Mouse (Mus musculus): Measurements from ENCODE around the gene Aqr. TPM values are rescaled to one million over a fixed set of nuclear protein-coding genes. Genes with fewer than 3 reads are reported as not detected.

The Aqr gene
- polyA plus RNA-seq, 1 experiment from 2014 or later = 54.9 TPM

DNA sequence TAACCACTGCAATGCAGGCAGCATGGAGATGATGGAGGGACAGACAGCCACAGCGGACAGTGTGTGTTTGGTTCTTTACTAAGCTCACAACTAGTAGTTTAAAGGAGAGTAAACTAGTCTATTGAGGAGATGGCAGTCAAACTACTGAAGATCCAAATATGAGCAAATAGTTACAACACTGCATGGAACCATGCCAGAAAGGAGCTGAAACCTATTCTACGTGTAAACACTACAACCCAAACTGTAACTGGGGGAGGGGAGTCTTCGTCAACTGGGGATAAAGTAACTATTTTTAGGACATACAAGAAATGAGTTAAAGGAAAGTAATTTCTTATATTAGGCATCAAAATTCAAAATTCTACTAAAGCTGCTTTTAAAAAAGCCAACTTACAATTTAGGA is 84.4 kb downstream of the Aqr start:
- WGBS = 95% methylated on average over 3 of the region's 3 CpGs
- ATAC-seq (ENCODE audit: insufficient number of reproducible peaks, insufficient read depth, low FRiP score, low TSS enrichment, low read depth) = no peak

DNA sequence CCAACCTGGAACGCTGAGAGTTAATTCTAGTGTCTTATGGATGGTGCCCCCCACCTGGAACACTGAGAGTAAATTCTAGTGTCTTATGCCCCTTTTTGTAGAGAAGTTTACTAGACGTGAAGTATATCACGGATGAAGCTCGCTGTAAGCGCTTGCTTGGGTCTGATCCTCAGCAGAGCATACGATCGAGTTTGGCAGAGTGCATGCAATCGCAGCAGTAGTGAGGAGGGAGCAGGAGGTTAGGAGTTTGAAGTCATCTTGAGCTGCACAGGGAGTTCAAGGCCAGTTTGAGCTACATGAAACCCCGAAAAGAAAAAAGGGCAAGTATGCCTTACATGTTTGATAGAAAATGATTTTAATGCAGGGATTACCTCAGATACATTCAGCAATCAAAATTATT is 86.0 kb downstream of the Aqr start:
- no peak overlapping the region for H3K27ac ChIP-seq
- H3K27me3 ChIP-seq = no peaks in the 10 kb centered on the region
- H3K4me2 ChIP-seq = no peak overlapping the region
- H3K9me3 ChIP-seq = no peaks in the 10 kb centered on the region
- peaks cover 64% of the 10 kb centered on the region for H3K36me3 ChIP-seq
- WGBS = 93% methylated on average over 9 of the region's 9 CpGs
- H3K9ac ChIP-seq (replicated peaks) = no peak overlapping the region
- H3K4me3 ChIP-seq (replicated peaks) = no peak overlapping the region
- no peak for ATAC-seq (ENCODE audit: insufficient number of reproducible peaks, insufficient read depth, low FRiP score, low TSS enrichment, low read depth)
- no peaks in the 10 kb centered on the region; the same call in 1 of the 2 replicates for H3K4me1 ChIP-seq (replicated peaks)

More for the DNA sequence above, 84.4 kb downstream of the Aqr start:
- H3K4me3 ChIP-seq (replicated peaks) = no peak overlapping the region
- H3K9ac ChIP-seq (replicated peaks) = no peak overlapping the region
- no peaks in the 10 kb centered on the region; the same call in 1 of the 2 replicates for H3K4me1 ChIP-seq (replicated peaks)
- H3K9me3 ChIP-seq = no peaks in the 10 kb centered on the region
- H3K27ac ChIP-seq = no peak overlapping the region
- no peaks in the 10 kb centered on the region for H3K27me3 ChIP-seq
- peaks cover 78% of the 10 kb centered on the region for H3K36me3 ChIP-seq
- H3K4me2 ChIP-seq = no peak overlapping the region

- 94% methylated on average over 3 of the region's 3 CpGs for WGBS
- peaks cover 54% of the 10 kb centered on the region for H3K36me3 ChIP-seq
These were observed 87.0 kb downstream of the Aqr start for GRCm38 (mm10) chr2:114099816-114100215.

DNA sequence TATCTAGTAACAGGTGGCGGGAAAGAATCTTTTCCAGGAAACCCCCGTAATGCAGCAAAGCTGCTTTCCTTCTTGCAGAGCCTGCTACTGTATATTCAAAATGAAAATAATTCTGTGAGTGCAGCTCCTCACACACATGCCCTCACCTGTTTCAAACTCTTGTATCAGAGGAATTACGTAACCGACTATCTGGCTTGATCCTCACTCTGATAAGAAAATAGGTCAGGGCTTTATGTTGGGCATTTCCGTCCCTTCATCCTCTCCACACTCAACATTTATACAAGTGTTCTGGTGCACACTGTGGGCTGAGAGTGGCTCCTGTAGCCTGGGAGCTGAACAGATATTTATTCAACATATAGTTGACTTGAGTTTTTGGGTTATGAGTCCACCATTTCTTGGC is 87.7 kb downstream of the Aqr start:
- ATAC-seq (ENCODE audit: insufficient number of reproducible peaks, insufficient read depth, low FRiP score, low TSS enrichment, low read depth) = no peak
- Histone ChIP-seq H3K4me3 (replicated peaks) (no peak overlapping the region), H3K4me2 (no peak overlapping the region), H3K36me3 (peaks cover 47% of the 10 kb centered on the region), H3K27me3 (no peaks in the 10 kb centered on the region), H3K9ac (replicated peaks) (no peak overlapping the region), H3K27ac (no peak overlapping the region), H3K4me1 (replicated peaks) (no peaks in the 10 kb centered on the region; the same call in 1 of the 2 replicates), H3K9me3 (no peaks in the 10 kb centered on the region)
- 91% methylated on average over 5 of the region's 5 CpGs for WGBS

More at GRCm38 (mm10) chr2:114099816-114100215, 87.0 kb downstream of the Aqr start:
- H3K4me1 ChIP-seq (replicated peaks) = no peaks in the 10 kb centered on the region; the same call in 1 of the 2 replicates
- ATAC-seq (ENCODE audit: insufficient number of reproducible peaks, insufficient read depth, low FRiP score, low TSS enrichment, low read depth) = no peak
- H3K27me3 ChIP-seq = no peaks in the 10 kb centered on the region
- no peaks in the 10 kb centered on the region for H3K9me3 ChIP-seq
- no peak overlapping the region for H3K9ac ChIP-seq (replicated peaks)
- no peak overlapping the region for H3K27ac ChIP-seq
- H3K4me3 ChIP-seq (replicated peaks) = no peak overlapping the region
- H3K4me2 ChIP-seq = no peak overlapping the region

GRCm38 (mm10) chr2:114097627-114098026 is 89.2 kb downstream of the Aqr start:
- H3K27me3 ChIP-seq = no peaks in the 10 kb centered on the region
- ATAC-seq (ENCODE audit: insufficient number of reproducible peaks, insufficient read depth, low FRiP score, low TSS enrichment, low read depth) = no peak
- H3K4me1 ChIP-seq (replicated peaks) = no peaks in the 10 kb centered on the region; the same call in 1 of the 2 replicates
- H3K27ac ChIP-seq = no peak overlapping the region
- peaks cover 35% of the 10 kb centered on the region for H3K36me3 ChIP-seq
- no peaks in the 10 kb centered on the region for H3K9me3 ChIP-seq
- H3K9ac ChIP-seq (replicated peaks) = no peak overlapping the region
- no peak overlapping the region for H3K4me3 ChIP-seq (replicated peaks)
- no peak overlapping the region for H3K4me2 ChIP-seq
- WGBS = 90% methylated on average over 4 of the region's 4 CpGs

GRCm38 (mm10) chr2:114096570-114096969 is 90.3 kb downstream of the Aqr start:
- WGBS = 92% methylated on average over 1 of the region's 1 CpGs
- Histone ChIP-seq H3K27me3 (no peaks in the 10 kb centered on the region), H3K4me1 (replicated peaks) (no peaks in the 10 kb centered on the region; the same call in 1 of the 2 replicates), H3K27ac (no peak overlapping the region), H3K4me3 (replicated peaks) (no peak overlapping the region), H3K9ac (replicated peaks) (no peak overlapping the region), H3K36me3 (peaks cover 26% of the 10 kb centered on the region), H3K9me3 (no peaks in the 10 kb centered on the region), H3K4me2 (no peak overlapping the region)
- ATAC-seq (ENCODE audit: insufficient number of reproducible peaks, insufficient read depth, low FRiP score, low TSS enrichment, low read depth) = no peak

- Histone ChIP-seq H3K9me3 (no peaks in the 10 kb centered on the region), H3K36me3 (peaks cover 15% of the 10 kb centered on the region), H3K27ac (no peak overlapping the region), H3K27me3 (no peaks in the 10 kb centered on the region), H3K4me2 (no peak overlapping the region), H3K9ac (replicated peaks) (no peak overlapping the region), H3K4me1 (replicated peaks) (no peaks in the 10 kb centered on the region; the same call in 1 of the 2 replicates), H3K4me3 (replicated peaks) (no peak overlapping the region)
- ATAC-seq (ENCODE audit: insufficient number of reproducible peaks, insufficient read depth, low FRiP score, low TSS enrichment, low read depth) = no peak
- 89% methylated on average over 5 of the region's 5 CpGs for WGBS
These were observed 91.5 kb downstream of the Aqr start for GRCm38 (mm10) chr2:114095348-114095747.

- WGBS = 95% methylated on average over 1 of the region's 1 CpGs
- H3K9ac ChIP-seq (replicated peaks) = no peak overlapping the region
- no peaks in the 10 kb centered on the region for H3K9me3 ChIP-seq
- no peak overlapping the region for H3K4me2 ChIP-seq
- H3K36me3 ChIP-seq = peaks cover 9% of the 10 kb centered on the region
- no peaks in the 10 kb centered on the region for H3K27me3 ChIP-seq
- no peak overlapping the region for H3K4me3 ChIP-seq (replicated peaks)
- no peaks in the 10 kb centered on the region for H3K4me1 ChIP-seq (replicated peaks)
- no peak for ATAC-seq (ENCODE audit: insufficient number of reproducible peaks, insufficient read depth, low FRiP score, low TSS enrichment, low read depth)
- no peak overlapping the region for H3K27ac ChIP-seq
These were observed 92.1 kb downstream of the Aqr start for GRCm38 (mm10) chr2:114094696-114095095.

DNA sequence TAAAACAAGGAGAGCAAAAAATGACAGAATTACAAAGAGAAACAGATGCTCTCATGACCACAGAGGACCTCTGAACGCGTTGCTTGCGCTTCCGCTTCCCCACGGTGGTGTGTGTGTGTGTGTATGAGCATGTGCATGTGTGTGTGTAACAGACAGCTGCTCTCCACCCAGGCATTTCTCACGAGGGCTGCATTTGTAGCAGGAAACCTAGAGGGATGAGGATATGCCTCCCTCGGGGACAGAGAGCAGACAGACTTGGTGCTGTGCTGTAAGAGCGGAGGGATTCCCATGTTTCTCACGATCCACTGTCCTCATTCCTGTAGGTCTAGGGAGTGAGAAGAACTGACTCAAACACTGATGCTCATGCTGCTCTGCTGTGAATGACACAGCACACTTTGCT is 93.2 kb downstream of the Aqr start:
- Histone ChIP-seq H3K27ac (no peak overlapping the region), H3K4me1 (replicated peaks) (no peaks in the 10 kb centered on the region), H3K9me3 (no peaks in the 10 kb centered on the region), H3K4me2 (no peak overlapping the region), H3K27me3 (no peaks in the 10 kb centered on the region), H3K9ac (replicated peaks) (no peak overlapping the region), H3K4me3 (replicated peaks) (no peak overlapping the region), H3K36me3 (no peaks in the 10 kb centered on the region)
- ATAC-seq (ENCODE audit: insufficient number of reproducible peaks, insufficient read depth, low FRiP score, low TSS enrichment, low read depth) = no peak
- WGBS = 82% methylated on average over 9 of the region's 9 CpGs

DNA sequence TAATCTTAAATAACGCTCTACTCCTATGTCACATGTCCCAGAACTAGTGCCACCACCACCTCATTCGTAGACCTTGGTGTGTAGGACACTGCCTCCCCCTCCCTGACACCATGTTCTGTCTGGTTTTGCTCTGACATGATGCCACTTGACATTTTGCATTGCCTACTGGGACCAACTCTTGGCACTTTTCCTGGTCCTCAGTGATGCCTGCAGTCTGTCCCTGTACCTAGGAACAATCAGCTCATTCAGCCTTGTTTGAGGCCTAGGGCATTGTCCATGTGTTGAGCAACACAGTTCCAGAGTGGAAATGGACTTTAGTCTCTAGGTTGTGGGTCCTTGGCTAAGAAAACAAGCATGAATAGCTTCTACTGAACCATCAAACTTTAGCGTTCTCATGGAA is 97.0 kb downstream of the Aqr start:
- WGBS = 88% methylated on average over 3 of the region's 3 CpGs
- Histone ChIP-seq H3K27me3 (no peaks in the 10 kb centered on the region), H3K9ac (replicated peaks) (no peak overlapping the region), H3K4me3 (replicated peaks) (no peak overlapping the region), H3K4me2 (no peak overlapping the region), H3K4me1 (replicated peaks) (no peaks in the 10 kb centered on the region), H3K9me3 (no peaks in the 10 kb centered on the region), H3K27ac (no peak overlapping the region), H3K36me3 (no peaks in the 10 kb centered on the region)
- ATAC-seq (ENCODE audit: insufficient number of reproducible peaks, insufficient read depth, low FRiP score, low TSS enrichment, low read depth) = no peak

GRCm38 (mm10) chr2:114087271-114087670 is 99.6 kb downstream of the Aqr start:
- Histone ChIP-seq H3K4me2 (no peak overlapping the region), H3K9me3 (no peaks in the 10 kb centered on the region), H3K27ac (no peak overlapping the region), H3K27me3 (no peaks in the 10 kb centered on the region), H3K4me3 (replicated peaks) (no peak overlapping the region), H3K9ac (replicated peaks) (no peak overlapping the region), H3K4me1 (replicated peaks) (no peaks in the 10 kb centered on the region), H3K36me3 (no peaks in the 10 kb centered on the region)
- WGBS = 59% methylated on average over 1 of the region's 1 CpGs
- no peak for ATAC-seq (ENCODE audit: insufficient number of reproducible peaks, insufficient read depth, low FRiP score, low TSS enrichment, low read depth)

GRCm38 (mm10) chr2:114071876-114072275 is 114.9 kb downstream of the Aqr start:
- H3K4me2 ChIP-seq = no peak overlapping the region
- WGBS = 84% methylated on average over 2 of the region's 2 CpGs
- no peaks in the 10 kb centered on the region for H3K27me3 ChIP-seq
- no peaks in the 10 kb centered on the region for H3K36me3 ChIP-seq
- H3K9me3 ChIP-seq = no peaks in the 10 kb centered on the region
- ATAC-seq (ENCODE audit: insufficient number of reproducible peaks, insufficient read depth, low FRiP score, low TSS enrichment, low read depth) = no peak
- no peak overlapping the region for H3K9ac ChIP-seq (replicated peaks)
- H3K27ac ChIP-seq = no peak overlapping the region
- no peak overlapping the region for H3K4me3 ChIP-seq (replicated peaks)
- H3K4me1 ChIP-seq (replicated peaks) = no peaks in the 10 kb centered on the region

All from limb, embryonic 12.5 days (tissue).